8 mouse cellular contexts compared by ENCODE assay signal in genomic region chr16:8686871-8687535, GRCm38 (mm10). TPM values are rescaled to one million over a fixed set of nuclear protein-coding genes. Genes with fewer than 3 reads are reported as not detected.
DNase-seq lines count a peak whose midpoint lies in the region; ATAC-seq and TF ChIP-seq lines count a peak whose summit lies in the region.

No protein-coding gene starts in this region.

- intact Hi-C loops in left cerebral cortex, adult 2 months (cut with DNase I) = loop anchor here (1.0 to 10.0 kb wide), 3 partner anchors 82 to 182 kb away; partner anchors contain the start of gene 1810013L24Rik

- no peak overlapping the region for H3K4me3 ChIP-seq in midbrain, embryonic 11.5 days (ENCODE audit: low read depth, low read length)
- no peak overlapping the region for H3K4me3 ChIP-seq in midbrain, embryonic 16.5 days (ENCODE audit: low read depth, low read length)
- peak overlapping the region; percentile 46 for H3K4me3 ChIP-seq in liver, embryonic 12.5 days
- no peak overlapping the region for H3K4me3 ChIP-seq in stomach, embryonic 16.5 days (replicated peaks; ENCODE audit: low read length)
- no peak overlapping the region for H3K4me3 ChIP-seq in left cerebral cortex, adult 2 months

- ATAC-seq in midbrain, embryonic 11.5 days (ENCODE audit: low FRiP score) = peak; percentile 36; the same call in 1 of the 2 replicates
- ATAC-seq in midbrain, embryonic 16.5 days = no peak
- peak; percentile 98 for ATAC-seq in liver, embryonic 12.5 days
- peak; percentile 79 for ATAC-seq in stomach, embryonic 16.5 days (ENCODE audit: insufficient read depth, low FRiP score)

- peaks cover 20% of the 10 kb centered on the region for H3K36me3 ChIP-seq in midbrain, embryonic 11.5 days (ENCODE audit: control insufficient read depth, insufficient read depth, low read length)
- H3K36me3 ChIP-seq in midbrain, embryonic 16.5 days (ENCODE audit: control insufficient read depth, insufficient read depth, low read length) = peaks cover 7% of the 10 kb centered on the region; the same call in 1 of the 2 replicates
- peaks cover 81% of the 10 kb centered on the region for H3K36me3 ChIP-seq in liver, embryonic 12.5 days
- peaks cover 26% of the 10 kb centered on the region for H3K36me3 ChIP-seq in stomach, embryonic 16.5 days (ENCODE audit: control insufficient read depth, insufficient read depth, low read length)

- H3K9ac ChIP-seq in midbrain, embryonic 11.5 days (ENCODE audit: low read length) = no peak overlapping the region
- H3K9ac ChIP-seq in midbrain, embryonic 16.5 days (ENCODE audit: low read depth, low read length) = no peak overlapping the region
- H3K9ac ChIP-seq in liver, embryonic 12.5 days = peak overlapping the region; percentile 76
- no peak overlapping the region for H3K9ac ChIP-seq in stomach, embryonic 16.5 days (ENCODE audit: low read length)

- WGBS in midbrain, embryonic 11.5 days = 88% methylated on average over 11 of the region's 11 CpGs
- WGBS in midbrain, embryonic 16.5 days = 83% methylated on average over 11 of the region's 11 CpGs
- 27% methylated on average over 11 of the region's 11 CpGs for WGBS in liver, embryonic 12.5 days (ENCODE audit: insufficient replicate concordance)
- 68% methylated on average over 11 of the region's 11 CpGs for WGBS in stomach, embryonic 16.5 days

- no peak overlapping the region for H3K4me2 ChIP-seq in midbrain, embryonic 11.5 days
- H3K4me2 ChIP-seq in midbrain, embryonic 16.5 days (ENCODE audit: low read length) = no peak overlapping the region
- peak overlapping the region; percentile 81 for H3K4me2 ChIP-seq in liver, embryonic 12.5 days
- no peak overlapping the region for H3K4me2 ChIP-seq in stomach, embryonic 16.5 days (ENCODE audit: low read depth, low read length)

- H3K27me3 ChIP-seq in midbrain, embryonic 11.5 days (ENCODE audit: control insufficient read depth, insufficient read depth, low read length) = no peaks in the 10 kb centered on the region
- no peaks in the 10 kb centered on the region for H3K27me3 ChIP-seq in midbrain, embryonic 16.5 days (ENCODE audit: control insufficient read depth, insufficient read depth, low read depth, low read length)
- no peaks in the 10 kb centered on the region for H3K27me3 ChIP-seq in liver, embryonic 12.5 days (replicated peaks)
- no peaks in the 10 kb centered on the region for H3K27me3 ChIP-seq in stomach, embryonic 16.5 days (ENCODE audit: control insufficient read depth, insufficient read depth, low read length)

- peak; percentile 42 for DNase-seq in cerebellum, adult 9-11 months
- no peak for DNase-seq in cerebellum, postnatal 36 days
- no peak for DNase-seq in midbrain, embryonic 11.5 days (ENCODE audit: low spot score, missing footprints)
- no peak for DNase-seq in left cerebral cortex, adult 2 months (ENCODE audit: extremely low spot score in 1 of 2, low spot score in 2 of 2)
- DNase-seq in left cerebral cortex, adult 9 months (ENCODE audit: low spot score in 2 of 2) = no peak

- H3K4me1 ChIP-seq in midbrain, embryonic 11.5 days (ENCODE audit: control insufficient read depth, insufficient read depth, low read length) = no peaks in the 10 kb centered on the region
- H3K4me1 ChIP-seq in midbrain, embryonic 16.5 days (ENCODE audit: control insufficient read depth, insufficient read depth, low read length) = no peaks in the 10 kb centered on the region
- H3K4me1 ChIP-seq in liver, embryonic 12.5 days = peaks cover 71% of the 10 kb centered on the region
- peaks cover 13% of the 10 kb centered on the region; the same call in 1 of the 2 replicates for H3K4me1 ChIP-seq in stomach, embryonic 16.5 days (ENCODE audit: control insufficient read depth, insufficient read depth, low read length)

- TF ChIP-seq CTCF in left cerebral cortex, adult 2 months (IDR thresholded peaks at IDR 0.05) = no peak

- no peak overlapping the region for H3K27ac ChIP-seq in midbrain, embryonic 11.5 days (ENCODE audit: low read depth, low read length)
- no peak overlapping the region for H3K27ac ChIP-seq in midbrain, embryonic 16.5 days (ENCODE audit: low read length)
- peak overlapping the region; percentile 97 for H3K27ac ChIP-seq in liver, embryonic 12.5 days
- H3K27ac ChIP-seq in stomach, embryonic 16.5 days (ENCODE audit: low read length) = no peak overlapping the region
- H3K27ac ChIP-seq in left cerebral cortex, adult 2 months = no peak overlapping the region

- no peaks in the 10 kb centered on the region for H3K9me3 ChIP-seq in midbrain, embryonic 11.5 days (ENCODE audit: control insufficient read depth, low read length)
- H3K9me3 ChIP-seq in midbrain, embryonic 16.5 days (replicated peaks; ENCODE audit: control insufficient read depth, low read length, poor library complexity, severe bottlenecking) = no peaks in the 10 kb centered on the region
- H3K9me3 ChIP-seq in liver, embryonic 12.5 days (replicated peaks) = no peaks in the 10 kb centered on the region
- H3K9me3 ChIP-seq in stomach, embryonic 16.5 days (replicated peaks; ENCODE audit: control insufficient read depth, low read length) = no peaks in the 10 kb centered on the region

RNA-seq across cellular contexts. Expression of gene Gm5767, which starts 6.4 kb away (rescaled TPM):
- polyA plus RNA-seq in midbrain, embryonic 11.5 days (2014; fragmentation: Nextera tagmentation; extraction: Ambion mirVana) = not detected in 2 replicates
- polyA plus RNA-seq in midbrain, embryonic 16.5 days (2015; fragmentation: Nextera tagmentation; extraction: Ambion mirVana) = not detected in 2 replicates
- not detected in 2 replicates for polyA plus RNA-seq in liver, embryonic 12.5 days (2016; fragmentation: Nextera tagmentation; extraction: Ambion mirVana)
- not detected in 2 replicates for polyA plus RNA-seq in stomach, embryonic 16.5 days (2015; fragmentation: Nextera tagmentation; extraction: Ambion mirVana)
- not detected for total RNA-seq in left cerebral cortex, adult 2 months (2021)

RNA-seq across cellular contexts. Expression of gene Carhsp1, which starts 15.0 kb away (rescaled TPM):
- 82.5 and 85.0 TPM in 2 replicates for polyA plus RNA-seq in midbrain, embryonic 11.5 days (2014; fragmentation: Nextera tagmentation; extraction: Ambion mirVana)
- 157 and 181 TPM in 2 replicates for polyA plus RNA-seq in midbrain, embryonic 16.5 days (2015; fragmentation: Nextera tagmentation; extraction: Ambion mirVana)
- 55.7 and 56.5 TPM in 2 replicates for polyA plus RNA-seq in liver, embryonic 12.5 days (2016; fragmentation: Nextera tagmentation; extraction: Ambion mirVana)
- polyA plus RNA-seq in stomach, embryonic 16.5 days (2015; fragmentation: Nextera tagmentation; extraction: Ambion mirVana) = 89.9 and 92.1 TPM in 2 replicates
- 10 to 100 TPM; 11.2 to 16.4 TPM for total RNA-seq in left cerebral cortex, adult 2 months (2021)

RNA-seq across cellular contexts. Expression of gene Tmem186, which starts 49.5 kb away (rescaled TPM):
- 19.0 and 23.1 TPM in 2 replicates for polyA plus RNA-seq in midbrain, embryonic 11.5 days (2014; fragmentation: Nextera tagmentation; extraction: Ambion mirVana)
- polyA plus RNA-seq in midbrain, embryonic 16.5 days (2015; fragmentation: Nextera tagmentation; extraction: Ambion mirVana) = 23.3 and 24.6 TPM in 2 replicates
- polyA plus RNA-seq in liver, embryonic 12.5 days (2016; fragmentation: Nextera tagmentation; extraction: Ambion mirVana) = 12.9 and 14.2 TPM in 2 replicates
- 19.7 and 20.3 TPM in 2 replicates for polyA plus RNA-seq in stomach, embryonic 16.5 days (2015; fragmentation: Nextera tagmentation; extraction: Ambion mirVana)
- 10 to 100 TPM; 12.5 to 13.1 TPM for total RNA-seq in left cerebral cortex, adult 2 months (2021)

RNA-seq across cellular contexts. Expression of gene Pmm2, which starts 49.5 kb away (rescaled TPM):
- polyA plus RNA-seq in midbrain, embryonic 11.5 days (2014; fragmentation: Nextera tagmentation; extraction: Ambion mirVana) = 36.3 and 38.0 TPM in 2 replicates
- polyA plus RNA-seq in midbrain, embryonic 16.5 days (2015; fragmentation: Nextera tagmentation; extraction: Ambion mirVana) = 33.7 and 41.0 TPM in 2 replicates
- 41.6 and 42.4 TPM in 2 replicates for polyA plus RNA-seq in liver, embryonic 12.5 days (2016; fragmentation: Nextera tagmentation; extraction: Ambion mirVana)
- 63.4 and 72.6 TPM in 2 replicates for polyA plus RNA-seq in stomach, embryonic 16.5 days (2015; fragmentation: Nextera tagmentation; extraction: Ambion mirVana)
- 10 to 100 TPM; 36.2 to 36.9 TPM for total RNA-seq in left cerebral cortex, adult 2 months (2021)
